Mouse (Mus musculus) Patski (cell line): Measurements from ENCODE around the gene Spred2. TPM values are rescaled to one million over a fixed set of nuclear protein-coding genes. Genes with fewer than 3 reads are reported as not detected.

Source experiments
- ATAC-seq: fragments of 100-300 bp; one replicate; pipeline ENCODE4 v1.8.0; 2021
- CTCF ChIA-PET: fragments of 350-600 bp; sonication (Branson Sonifier 250); formaldehyde crosslinking; loops from one replicate; lab custom pipeline; 2022; ENCODE audit warnings: inconsistent platforms; lab: Charles Lee
- POLR2A ChIA-PET: fragments of 350-600 bp; sonication (Branson Sonifier 250); formaldehyde crosslinking; loops from one replicate; lab custom pipeline; 2022; ENCODE audit warnings: antibody characterized with exemption, inconsistent platforms; lab: Charles Lee
- DNase-seq: peaks from one replicate; pipeline ENCODE4 v3.0.0-alpha.2; 2011; ENCODE audit warnings: low read depth, low spot score
- H3K27me3 ChIP-seq: fragments of 371-371 bp; one replicate; pipeline ENCODE4 v1.5.1; 2021
- CTCF ChIP-seq: fragments of 100-300 bp; IDR thresholded peaks from one replicate; pipeline ENCODE4 v1.5.1; 2021
- in situ Hi-C: fragments of 300-500 bp; cut with MboI; formaldehyde crosslinking; loops from 3 replicates; pipeline ENCODE4 v1.11.1; 2018; ENCODE audit warnings: low pct_unique_long_range_greater_than_20kb, mixed read lengths
- polyA plus RNA-seq: library from polyadenylated mRNA; unstranded; gene quantifications from one replicate; pipeline ENCODE4 v1.2.3, GENCODE M21; 2021

Gene Spred2
- 37.4 TPM for polyA plus RNA-seq

- no peaks in the 10 kb centered on the region for H3K27me3 ChIP-seq
- ChIA-PET POLR2A (interaction anchor here (0.6 to 0.8 kb wide), 3 partner anchors 71 to 187 kb away, joined by 3 to 6 read pairs (median 3); no protein-coding TSS in a partner anchor), CTCF (interaction anchor here (0.5 to 1.3 kb wide), 2 partner anchors 89 to 148 kb away, joined by 3 to 4 read pairs; no protein-coding TSS in a partner anchor)
- DNase-seq (peak; percentile 72), ATAC-seq (peak; percentile 33)
- TF ChIP-seq CTCF = no peak
- in situ Hi-C loops = loop anchor here (5.0 kb wide), 3 partner anchors 92 to 148 kb away; no protein-coding TSS in a partner anchor
Observed at GRCm38 (mm10) chr11:19923888-19924756, at the start of gene Spred2. TSS of gene Spred2 (plus strand) at chr11:19924375.

DNA sequence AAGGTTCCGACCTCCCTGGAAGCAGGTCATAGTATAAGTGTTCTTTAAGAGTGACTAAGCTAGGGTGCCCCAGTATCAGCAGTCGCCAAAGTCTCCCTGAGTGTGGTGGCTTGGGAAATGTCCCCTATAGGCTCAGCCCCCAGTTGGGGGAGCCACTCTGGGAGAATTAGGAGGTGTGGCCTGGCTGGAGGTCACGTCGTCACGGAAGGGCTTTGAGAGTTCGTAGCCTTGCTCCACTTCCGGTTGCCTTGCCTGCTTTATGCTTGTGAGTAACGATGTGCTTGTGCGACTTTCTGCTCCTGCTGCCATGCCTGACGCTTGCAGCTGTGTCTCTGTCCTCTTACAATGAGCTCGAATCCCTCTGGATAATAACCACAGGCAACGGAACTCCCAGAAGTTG lies 48.6 kb upstream of the Spred2 start:
- TF ChIP-seq CTCF = no peak
- in situ Hi-C loops = no loop called here
- ChIA-PET POLR2A (interaction anchor here (1.3 kb wide), 1 partner anchor 19 kb away, joined by 3 read pairs; no protein-coding TSS in a partner anchor), CTCF (no interaction called here)
- DNase-seq (no peak), ATAC-seq (no peak)
- H3K27me3 ChIP-seq = no peaks in the 10 kb centered on the region

DNA sequence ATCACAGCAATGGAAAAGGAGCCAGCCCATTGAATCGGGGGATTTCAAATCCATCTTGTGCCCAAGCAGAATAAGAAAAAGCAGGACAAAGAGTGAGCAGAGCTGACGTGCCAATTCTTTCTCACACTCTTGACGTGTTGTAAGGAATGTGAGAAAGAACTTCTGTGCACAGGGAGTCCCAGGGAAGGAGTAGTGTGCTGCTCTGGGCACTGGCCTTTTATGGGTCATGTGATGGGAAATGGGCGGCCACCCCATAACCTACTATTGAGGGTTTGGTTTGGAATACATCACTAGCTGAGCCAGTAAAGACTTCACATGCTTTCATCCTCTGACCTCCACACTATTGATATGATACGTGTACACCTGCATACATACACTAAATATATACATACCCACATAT lies 48.2 kb upstream of the Spred2 start:
- ChIA-PET POLR2A (interaction anchor here (1.3 kb wide), 1 partner anchor 19 kb away, joined by 3 read pairs; no protein-coding TSS in a partner anchor), CTCF (no interaction called here)
- H3K27me3 ChIP-seq = no peaks in the 10 kb centered on the region
- DNase-seq (no peak), ATAC-seq (no peak)
- in situ Hi-C loops = no loop called here
- TF ChIP-seq CTCF = no peak

GRCm38 (mm10) chr11:19877239-19877915 lies 46.8 kb upstream of the Spred2 start:
- ChIA-PET POLR2A (interaction anchor here (0.5 kb wide), 1 partner anchor 255 kb away, joined by 3 read pairs; no protein-coding TSS in a partner anchor), CTCF (interaction anchor here (0.9 to 1.4 kb wide), 3 partner anchors 10 to 47 kb away, joined by 3 read pairs; no protein-coding TSS in a partner anchor)
- H3K27me3 ChIP-seq = no peaks in the 10 kb centered on the region
- no peak for ATAC-seq
- TF ChIP-seq CTCF = no peak
- DNase-seq = no peak
- in situ Hi-C loops = no loop called here

GRCm38 (mm10) chr11:19881342-19881741 lies 42.8 kb upstream of the Spred2 start:
- DNase-seq (no peak), ATAC-seq (no peak)
- POLR2A ChIA-PET = interaction anchor here (0.6 kb wide), 2 partner anchors 160 to 339 kb away, joined by 3 read pairs; no protein-coding TSS in a partner anchor
- CTCF ChIA-PET = interaction anchor here (1.4 to 1.5 kb wide), 2 partner anchors 10 to 22 kb away, joined by 3 to 4 read pairs; no protein-coding TSS in a partner anchor
- in situ Hi-C loops = no loop called here
- no peak for TF ChIP-seq CTCF
- H3K27me3 ChIP-seq = no peaks in the 10 kb centered on the region

- POLR2A ChIA-PET = no interaction called here
- in situ Hi-C loops = no loop called here
- H3K27me3 ChIP-seq = no peaks in the 10 kb centered on the region
- no peak for ATAC-seq
- no peak for TF ChIP-seq CTCF
- CTCF ChIA-PET = no interaction called here
- DNase-seq = no peak
Observed at GRCm38 (mm10) chr11:19890700-19891406, 33.3 kb upstream of the Spred2 start.

DNA sequence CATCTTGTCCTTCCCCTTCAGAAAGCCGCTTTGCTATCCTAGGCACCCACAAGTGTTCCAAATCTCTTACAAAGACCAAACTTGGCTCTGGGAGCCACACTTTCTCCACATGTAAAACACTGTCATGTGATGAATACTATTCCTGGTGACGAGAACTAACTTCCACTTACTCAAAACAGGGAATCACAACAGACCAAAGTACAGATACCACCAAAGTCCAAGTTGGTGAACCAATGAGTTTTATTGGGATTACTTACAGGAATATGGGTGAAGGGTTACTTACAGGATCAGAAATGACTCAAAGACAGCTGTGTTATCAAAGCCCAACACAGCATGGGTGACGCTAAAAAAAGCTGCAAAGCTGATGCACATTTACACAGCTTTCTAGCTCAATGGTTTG lies 30.9 kb upstream of the Spred2 start:
- in situ Hi-C loops = no loop called here
- no peak for TF ChIP-seq CTCF
- ATAC-seq = no peak
- CTCF ChIA-PET = interaction anchor here (0.8 to 1.6 kb wide), 3 partner anchors 9 to 27 kb away, joined by 3 to 5 read pairs (median 3); no protein-coding TSS in a partner anchor
- POLR2A ChIA-PET = interaction anchor here (1.2 kb wide), 1 partner anchor 24 kb away, joined by 3 read pairs; no protein-coding TSS in a partner anchor
- no peaks in the 10 kb centered on the region for H3K27me3 ChIP-seq
- no peak for DNase-seq

- ChIA-PET POLR2A (no interaction called here), CTCF (no interaction called here)
- peaks cover 3% of the 10 kb centered on the region for H3K27me3 ChIP-seq
- ATAC-seq (no peak), DNase-seq (no peak)
- in situ Hi-C loops = no loop called here
- TF ChIP-seq CTCF = no peak
Observed at GRCm38 (mm10) chr11:19899621-19900020, 24.6 kb upstream of the Spred2 start.

DNA sequence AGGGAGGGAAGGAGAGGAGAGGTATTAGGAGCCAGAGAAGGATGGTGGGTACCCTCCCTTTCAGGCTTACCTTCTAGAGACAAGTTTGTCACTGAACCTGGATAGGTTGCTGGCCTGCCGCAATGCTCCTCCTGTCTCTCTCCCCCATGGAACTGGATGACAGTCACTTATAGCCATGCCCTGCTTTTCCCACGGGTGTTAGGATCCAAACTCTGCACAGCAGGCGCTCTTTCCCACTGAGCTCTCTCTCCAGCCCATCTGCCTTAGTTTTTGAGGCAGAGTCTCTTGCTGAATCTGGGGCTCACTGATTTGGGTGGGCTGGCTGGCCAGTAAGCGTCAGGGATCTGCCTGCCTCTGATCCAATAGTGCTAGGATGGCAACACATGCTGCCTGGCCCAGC lies 23.5 kb upstream of the Spred2 start:
- no peak for DNase-seq
- peaks cover 3% of the 10 kb centered on the region for H3K27me3 ChIP-seq
- TF ChIP-seq CTCF = no peak
- ATAC-seq = no peak
- POLR2A ChIA-PET = no interaction called here
- CTCF ChIA-PET = no interaction called here
- in situ Hi-C loops = no loop called here

GRCm38 (mm10) chr11:19911216-19911615 lies 13.0 kb upstream of the Spred2 start:
- in situ Hi-C loops = no loop called here
- ChIA-PET POLR2A (interaction anchor here (1.2 kb wide), 1 partner anchor 17 kb away, joined by 3 read pairs; no protein-coding TSS in a partner anchor), CTCF (interaction anchor here (0.8 to 1.2 kb wide), 2 partner anchors 9 to 161 kb away, joined by 3 to 4 read pairs; no protein-coding TSS in a partner anchor)
- no peaks in the 10 kb centered on the region for H3K27me3 ChIP-seq
- no peak for DNase-seq
- ATAC-seq = no peak
- no peak for TF ChIP-seq CTCF
